Mouse (Mus musculus): ENCODE data around the gene Abce1.

GRCm38 (mm10) chr8:79734304-79734703 lies 22.8 kb upstream of the Abce1 start:
- no peak for TF ChIP-seq ZNF384 (IDR thresholded peaks at IDR 0.05; ENCODE audit: low read depth, low read length)
- TF ChIP-seq HCFC1 (IDR thresholded peaks at IDR 0.05; ENCODE audit: borderline replicate concordance, insufficient read depth, low read length): no peak
- peak; percentile 90 for TF ChIP-seq ZC3H11A (IDR thresholded peaks at IDR 0.05; ENCODE audit: borderline replicate concordance, low read depth, low read length)
- no peak for TF ChIP-seq CHD2 (IDR thresholded peaks at IDR 0.05; ENCODE audit: low read depth, low read length)

Measured in ES-E14 (cell line).